In the genomic region with DNA sequence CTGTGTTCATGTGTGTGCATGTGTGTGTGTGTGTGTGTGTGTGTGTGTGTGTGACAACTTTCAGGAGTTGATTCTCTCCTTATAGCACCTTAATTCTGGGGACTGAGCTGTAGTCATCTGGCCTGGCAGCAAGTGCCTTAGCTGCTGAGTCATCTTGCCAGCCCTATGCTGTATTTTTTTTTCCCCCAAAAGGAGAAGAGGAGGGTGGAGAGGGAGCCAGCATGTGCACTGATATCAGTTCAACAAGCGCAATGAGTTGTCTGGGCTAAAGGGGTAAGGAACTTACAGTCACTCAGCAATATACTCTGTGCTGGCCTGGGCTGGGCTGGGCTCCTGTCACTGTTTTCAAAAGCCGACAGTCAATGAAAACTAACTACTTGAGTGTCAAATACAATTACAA, we compare ENCODE assay signal across 17 mouse cellular contexts. TPM values are rescaled to one million over a fixed set of nuclear protein-coding genes. Genes with fewer than 3 reads are reported as not detected.
A peak's percentile ranks its signal among the peaks of the same experiment; 100 is the strongest.
DNase-seq lines count a peak whose midpoint lies in the region; ATAC-seq and TF ChIP-seq lines count a peak whose summit lies in the region.
"Had no signal": no experiment of that assay in that cellular context is flagged by ENCODE, and none has a peak within 500 bp of the region (broad histone marks: within the 10 kb centered on the region; RNA-seq: fewer than 3 reads in every experiment).

No protein-coding gene starts in this region.

- no peak overlapping the region for H3K4me2 ChIP-seq in stomach, embryonic 15.5 days
- H3K4me2 ChIP-seq in stomach, postnatal 0 days (replicated peaks; ENCODE audit: low read depth) = no peak overlapping the region
- H3K4me2 ChIP-seq in forebrain, embryonic 14.5 days (ENCODE audit: low read length) = no peak overlapping the region
- H3K4me2 ChIP-seq: hindbrain, embryonic 12.5 days; limb, embryonic 13.5 days had no signal

- peak; percentile 78; the same call in 1 of the 2 replicates for ATAC-seq in stomach, embryonic 15.5 days (ENCODE audit: insufficient read depth, low FRiP score, low read depth)
- ATAC-seq in stomach, postnatal 0 days (ENCODE audit: low FRiP score, low TSS enrichment) = no peak
- ATAC-seq in hematopoietic stem cell, adult 5-6 weeks (replicated peaks in 1 of 2; ENCODE audit: insufficient read depth in 1 of 2, low FRiP score in 2 of 2, low TSS enrichment in 1 of 2, low read depth in 1 of 2, poor library complexity in 2 of 2, severe bottlenecking in 2 of 2) = peak; percentile 95 to 96
- ATAC-seq in monocyte, adult 5-6 weeks (replicated peaks; ENCODE audit: insufficient number of reproducible peaks, low FRiP score, low TSS enrichment, poor library complexity, severe bottlenecking) = 0 out of 2 replicates have a peak, but pooled peaks have one; percentile 17
- ATAC-seq in forebrain, embryonic 14.5 days = no peak

- no peak overlapping the region for H3K27ac ChIP-seq in stomach, embryonic 15.5 days
- no peak overlapping the region for H3K27ac ChIP-seq in stomach, postnatal 0 days (replicated peaks)
- H3K27ac ChIP-seq in forebrain, embryonic 14.5 days (ENCODE audit: low read depth, low read length) = no peak overlapping the region
- H3K27ac ChIP-seq: forebrain, embryonic 10.5 days; hindbrain, embryonic 12.5 days; limb, embryonic 13.5 days had no signal

- DNase-seq in adrenal gland, postnatal 25 days = peak; percentile 2
- no peak for DNase-seq in adrenal gland, adult 8-10 months
- DNase-seq in stomach, postnatal 0 days (ENCODE audit: low spot score) = no peak
- DNase-seq in lung, postnatal 10 days = no peak
- no peak for DNase-seq in forebrain, embryonic 14.5 days (ENCODE audit: low spot score)
- DNase-seq: gastrocnemius, postnatal 36 days had no signal

- H3K27me3 ChIP-seq in stomach, embryonic 15.5 days (replicated peaks) = no peaks in the 10 kb centered on the region
- no peaks in the 10 kb centered on the region for H3K27me3 ChIP-seq in stomach, postnatal 0 days (ENCODE audit: control insufficient read depth, insufficient read depth, low read length)
- no peaks in the 10 kb centered on the region for H3K27me3 ChIP-seq in forebrain, embryonic 14.5 days (replicated peaks; ENCODE audit: control insufficient read depth, insufficient read depth, low read length)
- H3K27me3 ChIP-seq: hindbrain, embryonic 12.5 days; limb, embryonic 13.5 days had no signal

- 51% methylated on average over 2 of the region's 2 CpGs for WGBS in stomach, embryonic 15.5 days
- 70% methylated on average over 2 of the region's 2 CpGs for WGBS in stomach, postnatal 0 days
- 92% methylated on average over 2 of the region's 2 CpGs for WGBS in forebrain, embryonic 14.5 days

- H3K4me1 ChIP-seq in stomach, embryonic 15.5 days = no peaks in the 10 kb centered on the region
- H3K4me1 ChIP-seq in stomach, postnatal 0 days (replicated peaks; ENCODE audit: control insufficient read depth, insufficient read depth) = no peaks in the 10 kb centered on the region
- no peaks in the 10 kb centered on the region for H3K4me1 ChIP-seq in forebrain, embryonic 14.5 days (ENCODE audit: control insufficient read depth, insufficient read depth, low read length)
- H3K4me1 ChIP-seq: hindbrain, embryonic 12.5 days; limb, embryonic 13.5 days had no signal

- H3K36me3 ChIP-seq in stomach, embryonic 15.5 days = no peaks in the 10 kb centered on the region
- H3K36me3 ChIP-seq in stomach, postnatal 0 days (ENCODE audit: control insufficient read depth, insufficient read depth, low read length) = no peaks in the 10 kb centered on the region
- no peaks in the 10 kb centered on the region for H3K36me3 ChIP-seq in forebrain, embryonic 14.5 days (ENCODE audit: control insufficient read depth, insufficient read depth, low read length)
- H3K36me3 ChIP-seq: forebrain, embryonic 10.5 days; hindbrain, embryonic 12.5 days; limb, embryonic 13.5 days had no signal

- no peak for TF ChIP-seq CTCF in stomach, postnatal 0 days (IDR thresholded peaks at IDR 0.05; ENCODE audit: low read depth)

- H3K4me3 ChIP-seq in stomach, embryonic 15.5 days (replicated peaks) = no peak overlapping the region
- no peak overlapping the region for H3K4me3 ChIP-seq in stomach, postnatal 0 days (ENCODE audit: low read depth, low read length)
- no peak overlapping the region for H3K4me3 ChIP-seq in forebrain, embryonic 14.5 days (ENCODE audit: low read depth, low read length)
- H3K4me3 ChIP-seq: forebrain, embryonic 10.5 days; hindbrain, embryonic 12.5 days; limb, embryonic 13.5 days had no signal

- H3K9me3 ChIP-seq in stomach, embryonic 15.5 days = no peaks in the 10 kb centered on the region
- no peaks in the 10 kb centered on the region for H3K9me3 ChIP-seq in stomach, postnatal 0 days (ENCODE audit: control insufficient read depth, low read length)
- H3K9me3 ChIP-seq in forebrain, embryonic 14.5 days (replicated peaks; ENCODE audit: control insufficient read depth, low read length) = no peaks in the 10 kb centered on the region
- H3K9me3 ChIP-seq: forebrain, embryonic 10.5 days; hindbrain, embryonic 12.5 days; limb, embryonic 13.5 days had no signal

- TF ChIP-seq EP300 in stomach, postnatal 0 days (optimal IDR thresholded peaks at IDR 0.05) = no peak

- no peak overlapping the region for H3K9ac ChIP-seq in stomach, embryonic 15.5 days
- no peak overlapping the region for H3K9ac ChIP-seq in stomach, postnatal 0 days (ENCODE audit: low read length)
- H3K9ac ChIP-seq in forebrain, embryonic 14.5 days (ENCODE audit: low read length) = no peak overlapping the region
- H3K9ac ChIP-seq: hindbrain, embryonic 12.5 days; limb, embryonic 13.5 days had no signal

RNA-seq across cellular contexts. Expression of a gene that starts 16.5 kb away (rescaled TPM):
- 131 and 177 TPM in 2 replicates for total RNA-seq in adrenal gland, postnatal 25 days (2021)
- 100 to 1,000 TPM; 106 to 147 (median 121) TPM for total RNA-seq in adrenal gland, adult 8-10 months (2022)
- 72.1 and 77.8 TPM in 2 replicates for polyA plus RNA-seq in stomach, embryonic 15.5 days (2015; fragmentation: Nextera tagmentation; extraction: Ambion mirVana)
- 44.6 and 46.4 TPM in 2 replicates for polyA plus RNA-seq in stomach, postnatal 0 days (2015; fragmentation: Nextera tagmentation; extraction: Ambion mirVana)
- 120 and 141 TPM in 2 replicates for total RNA-seq in hematopoietic stem cell, adult 5-6 weeks (2017)
- total RNA-seq in monocyte, adult 5-6 weeks (2017) = 41.9 to 65.7 TPM (median 44.2 TPM) in 3 replicates
- 50.7 and 61.9 TPM in 2 replicates for polyA plus RNA-seq in forebrain, embryonic 14.5 days (2014; fragmentation: Nextera tagmentation; extraction: Ambion mirVana)

RNA-seq across cellular contexts. Expression of a gene that starts 43.0 kb away (rescaled TPM):
- total RNA-seq in adrenal gland, postnatal 25 days (2021) = not detected in 2 replicates
- under 1 TPM in 1 of 4 experiments, not detected in 3; 0.89 TPM for total RNA-seq in adrenal gland, adult 8-10 months (2022)
- polyA plus RNA-seq in stomach, embryonic 15.5 days (2015; fragmentation: Nextera tagmentation; extraction: Ambion mirVana) = not detected in 2 replicates
- 0.12 TPM in 1 of 2 replicates, not detected in the other for polyA plus RNA-seq in stomach, postnatal 0 days (2015; fragmentation: Nextera tagmentation; extraction: Ambion mirVana)
- 0.44 TPM in 1 of 2 replicates, not detected in the other for total RNA-seq in hematopoietic stem cell, adult 5-6 weeks (2017)
- total RNA-seq in monocyte, adult 5-6 weeks (2017) = 1.3 to 11.9 TPM (median 3.0 TPM) in 3 replicates
- polyA plus RNA-seq in forebrain, embryonic 14.5 days (2014; fragmentation: Nextera tagmentation; extraction: Ambion mirVana) = not detected in 2 replicates
- total RNA-seq: gastrocnemius, postnatal 36 days; layer of hippocampus, postnatal 25 days had no signal
- polyA plus RNA-seq: C2C12; forebrain, embryonic 10.5 days; hindbrain, embryonic 12.5 days; kidney, embryonic 14.5 days; limb, embryonic 13.5 days; neural tube, embryonic 11.5 days; stomach, embryonic 16.5 days had no signal

RNA-seq across cellular contexts. Expression of a gene that starts 52.1 kb away (rescaled TPM):
- total RNA-seq in adrenal gland, postnatal 25 days (2021) = 16.1 and 20.7 TPM in 2 replicates
- 10 to 100 TPM; 17.2 to 35.2 (median 21.6) TPM for total RNA-seq in adrenal gland, adult 8-10 months (2022)
- 10.1 and 10.4 TPM in 2 replicates for polyA plus RNA-seq in stomach, embryonic 15.5 days (2015; fragmentation: Nextera tagmentation; extraction: Ambion mirVana)
- polyA plus RNA-seq in stomach, postnatal 0 days (2015; fragmentation: Nextera tagmentation; extraction: Ambion mirVana) = 4.8 and 5.2 TPM in 2 replicates
- total RNA-seq in hematopoietic stem cell, adult 5-6 weeks (2017) = 22.8 and 25.7 TPM in 2 replicates
- 24.1 to 27.7 TPM (median 25.3 TPM) in 3 replicates for total RNA-seq in monocyte, adult 5-6 weeks (2017)
- polyA plus RNA-seq in forebrain, embryonic 14.5 days (2014; fragmentation: Nextera tagmentation; extraction: Ambion mirVana) = 3.8 and 7.7 TPM in 2 replicates

Comparison
In these comparisons a context has a peak if more than half of its experiments do, and no peak if none do; other contexts are left out.
1. ATAC-seq: peak in stomach, embryonic 15.5 days (single experiment), hematopoietic stem cell, adult 5-6 weeks (2 of 2) and monocyte, adult 5-6 weeks (single experiment); none in stomach, postnatal 0 days (single experiment) and forebrain, embryonic 14.5 days (single experiment).